In genomic region chr9:58067546-58067945, GRCm38 (mm10) we compare ENCODE assay signal across 20 mouse cellular contexts. TPM values are rescaled to one million over a fixed set of nuclear protein-coding genes. Genes with fewer than 3 reads are reported as not detected.
DNase-seq lines count a peak whose midpoint lies in the region; ATAC-seq lines count a peak whose summit lies in the region.
"Had no signal": no experiment of that assay in that cellular context is flagged by ENCODE, and none has a peak within 500 bp of the region (broad histone marks: within the 10 kb centered on the region; RNA-seq: fewer than 3 reads in every experiment).

No protein-coding gene starts in this region.

- H3K36me3 ChIP-seq in forebrain, embryonic 14.5 days (ENCODE audit: control insufficient read depth, insufficient read depth, low read length), result no peaks in the 10 kb centered on the region
- no peaks in the 10 kb centered on the region for H3K36me3 ChIP-seq in forebrain, embryonic 11.5 days (ENCODE audit: control insufficient read depth, insufficient read depth, low read length)
- H3K36me3 ChIP-seq in midbrain, embryonic 10.5 days, result no peaks in the 10 kb centered on the region
- no peaks in the 10 kb centered on the region for H3K36me3 ChIP-seq in midbrain, embryonic 16.5 days (ENCODE audit: control insufficient read depth, insufficient read depth, low read length)
- no peaks in the 10 kb centered on the region for H3K36me3 ChIP-seq in intestine, embryonic 16.5 days (ENCODE audit: control insufficient read depth, insufficient read depth, low read length)
- H3K36me3 ChIP-seq: embryonic facial prominence, embryonic 10.5 days; neural tube, embryonic 13.5 days had no signal

- intact Hi-C loops in left cerebral cortex, postnatal 36 days (cut with DNase I), result loop anchor here (2.0 to 5.0 kb wide), 2 partner anchors 45 to 135 kb away; no protein-coding TSS in a partner anchor

- H3K4me2 ChIP-seq in forebrain, embryonic 14.5 days (ENCODE audit: low read length), result no peak overlapping the region
- H3K4me2 ChIP-seq in forebrain, embryonic 11.5 days (ENCODE audit: low read depth, low read length, severe bottlenecking), result no peak overlapping the region
- no peak overlapping the region for H3K4me2 ChIP-seq in midbrain, embryonic 16.5 days (ENCODE audit: low read length)
- no peak overlapping the region for H3K4me2 ChIP-seq in intestine, embryonic 16.5 days (ENCODE audit: low read depth, low read length)
- H3K4me2 ChIP-seq: neural tube, embryonic 13.5 days had no signal

- no peak for DNase-seq in forebrain, embryonic 14.5 days (ENCODE audit: low spot score)
- no peak for DNase-seq in forebrain, embryonic 11.5 days (ENCODE audit: low spot score)
- DNase-seq in midbrain, embryonic 10.5 days (ENCODE audit: low spot score), result no peak
- peak; percentile 87 for DNase-seq in cerebellum, adult 9-10 months
- peak; percentile 53 to 54 for DNase-seq in left cerebral cortex, postnatal 36 days (ENCODE audit: low spot score in 2 of 2)
- no peak for DNase-seq in layer of hippocampus, postnatal 36 days
- DNase-seq: kidney, postnatal 25 days; lung, postnatal 14 days; midbrain, embryonic 14.5 days; retina, postnatal 1 day; thymus, adult 18-20 months had no signal

- peak overlapping the region; percentile 41; the same call in 1 of the 2 replicates for H3K27ac ChIP-seq in forebrain, embryonic 14.5 days (ENCODE audit: low read depth, low read length)
- no peak overlapping the region for H3K27ac ChIP-seq in forebrain, embryonic 11.5 days (ENCODE audit: low read depth, low read length)
- H3K27ac ChIP-seq in midbrain, embryonic 10.5 days (replicated peaks), result peak overlapping the region; percentile 77; the same call in 1 of the 2 replicates
- no peak overlapping the region for H3K27ac ChIP-seq in midbrain, embryonic 16.5 days (ENCODE audit: low read length)
- H3K27ac ChIP-seq in intestine, embryonic 16.5 days (ENCODE audit: low read length), result no peak overlapping the region
- H3K27ac ChIP-seq: embryonic facial prominence, embryonic 10.5 days; liver, embryonic 14.5 days had no signal

- ATAC-seq in forebrain, embryonic 14.5 days, result no peak
- ATAC-seq in forebrain, embryonic 11.5 days (replicated peaks; ENCODE audit: low FRiP score), result no peak
- no peak for ATAC-seq in midbrain, embryonic 16.5 days
- ATAC-seq in intestine, embryonic 16.5 days, result no peak
- ATAC-seq: intestine, postnatal 0 days had no signal

- WGBS in forebrain, embryonic 14.5 days, result 83% methylated on average over 3 of the region's 3 CpGs
- 85% methylated on average over 3 of the region's 3 CpGs for WGBS in forebrain, embryonic 11.5 days
- 83% methylated on average over 3 of the region's 3 CpGs for WGBS in midbrain, embryonic 10.5 days
- WGBS in midbrain, embryonic 16.5 days, result 84% methylated on average over 3 of the region's 3 CpGs
- WGBS in intestine, embryonic 16.5 days, result 88% methylated on average over 3 of the region's 3 CpGs

- H3K9ac ChIP-seq in forebrain, embryonic 14.5 days (ENCODE audit: low read length), result no peak overlapping the region
- no peak overlapping the region for H3K9ac ChIP-seq in forebrain, embryonic 11.5 days (ENCODE audit: low read length)
- no peak overlapping the region for H3K9ac ChIP-seq in midbrain, embryonic 16.5 days (ENCODE audit: low read depth, low read length)
- no peak overlapping the region for H3K9ac ChIP-seq in intestine, embryonic 16.5 days (ENCODE audit: low read depth, low read length)
- H3K9ac ChIP-seq: liver, embryonic 14.5 days; neural tube, embryonic 13.5 days had no signal

- peaks cover 58% of the 10 kb centered on the region for H3K4me1 ChIP-seq in forebrain, embryonic 14.5 days (ENCODE audit: control insufficient read depth, insufficient read depth, low read length)
- peaks cover 17% of the 10 kb centered on the region; the same call in 1 of the 2 replicates for H3K4me1 ChIP-seq in forebrain, embryonic 11.5 days (replicated peaks; ENCODE audit: control insufficient read depth, insufficient read depth, low read length)
- peaks cover 72% of the 10 kb centered on the region for H3K4me1 ChIP-seq in midbrain, embryonic 10.5 days
- H3K4me1 ChIP-seq in midbrain, embryonic 16.5 days (ENCODE audit: control insufficient read depth, insufficient read depth, low read length), result peaks cover 26% of the 10 kb centered on the region
- no peaks in the 10 kb centered on the region; the same call in 1 of the 2 replicates for H3K4me1 ChIP-seq in intestine, embryonic 16.5 days (ENCODE audit: control insufficient read depth, insufficient read depth, low read length)

- no peaks in the 10 kb centered on the region for H3K27me3 ChIP-seq in forebrain, embryonic 14.5 days (replicated peaks; ENCODE audit: control insufficient read depth, insufficient read depth, low read length)
- H3K27me3 ChIP-seq in forebrain, embryonic 11.5 days (ENCODE audit: control insufficient read depth, insufficient read depth, low read length), result no peaks in the 10 kb centered on the region
- peaks cover 5% of the 10 kb centered on the region for H3K27me3 ChIP-seq in midbrain, embryonic 10.5 days (ENCODE audit: low read depth, poor library complexity, severe bottlenecking)
- no peaks in the 10 kb centered on the region for H3K27me3 ChIP-seq in midbrain, embryonic 16.5 days (ENCODE audit: control insufficient read depth, insufficient read depth, low read depth, low read length)
- no peaks in the 10 kb centered on the region for H3K27me3 ChIP-seq in intestine, embryonic 16.5 days (replicated peaks; ENCODE audit: control insufficient read depth, insufficient read depth, low read length)

- no peak overlapping the region for H3K4me3 ChIP-seq in forebrain, embryonic 14.5 days (ENCODE audit: low read depth, low read length)
- no peak overlapping the region for H3K4me3 ChIP-seq in forebrain, embryonic 11.5 days (ENCODE audit: low read depth, low read length)
- no peak overlapping the region for H3K4me3 ChIP-seq in midbrain, embryonic 10.5 days
- H3K4me3 ChIP-seq in midbrain, embryonic 16.5 days (ENCODE audit: low read depth, low read length), result no peak overlapping the region
- H3K4me3 ChIP-seq in intestine, embryonic 16.5 days (ENCODE audit: low read length), result no peak overlapping the region
- H3K4me3 ChIP-seq: embryonic facial prominence, embryonic 10.5 days; neural tube, embryonic 13.5 days had no signal

- H3K9me3 ChIP-seq in forebrain, embryonic 14.5 days (replicated peaks; ENCODE audit: control insufficient read depth, low read length), result no peaks in the 10 kb centered on the region
- H3K9me3 ChIP-seq in forebrain, embryonic 11.5 days (ENCODE audit: control insufficient read depth, low read length), result no peaks in the 10 kb centered on the region
- H3K9me3 ChIP-seq in midbrain, embryonic 10.5 days (replicated peaks), result no peaks in the 10 kb centered on the region
- no peaks in the 10 kb centered on the region for H3K9me3 ChIP-seq in midbrain, embryonic 16.5 days (replicated peaks; ENCODE audit: control insufficient read depth, low read length, poor library complexity, severe bottlenecking)
- no peaks in the 10 kb centered on the region for H3K9me3 ChIP-seq in intestine, embryonic 16.5 days (ENCODE audit: control insufficient read depth, low read length)
- H3K9me3 ChIP-seq: embryonic facial prominence, embryonic 10.5 days; neural tube, embryonic 13.5 days had no signal

RNA-seq across cellular contexts. Expression of gene Stra6, which starts 4.0 kb away (rescaled TPM):
- 9.9 and 11.1 TPM in 2 replicates for polyA plus RNA-seq in forebrain, embryonic 14.5 days (2014; fragmentation: Nextera tagmentation; extraction: Ambion mirVana)
- 18.0 and 21.8 TPM in 2 replicates for polyA plus RNA-seq in forebrain, embryonic 11.5 days (2014; fragmentation: Nextera tagmentation; extraction: Ambion mirVana)
- 15.2 TPM in 2 replicates for polyA plus RNA-seq in midbrain, embryonic 10.5 days (2016; fragmentation: Nextera tagmentation; extraction: Ambion mirVana)
- 8.1 and 9.7 TPM in 2 replicates for polyA plus RNA-seq in midbrain, embryonic 16.5 days (2015; fragmentation: Nextera tagmentation; extraction: Ambion mirVana)
- 1 to 10 TPM; 5.6 to 7.3 TPM for total RNA-seq in left cerebral cortex, postnatal 36 days (2021)
- polyA plus RNA-seq in intestine, embryonic 16.5 days (2015; fragmentation: Nextera tagmentation; extraction: Ambion mirVana), result 2.6 and 3.3 TPM in 2 replicates
- total RNA-seq in layer of hippocampus, postnatal 36 days (2021), result 10 to 100 TPM; 11.4 to 13.3 TPM
- total RNA-seq: MEL had no signal

RNA-seq across cellular contexts. Expression of gene Ccdc33, which starts 51.1 kb away (rescaled TPM):
- polyA plus RNA-seq in forebrain, embryonic 14.5 days (2014; fragmentation: Nextera tagmentation; extraction: Ambion mirVana), result 0.48 and 1.1 TPM in 2 replicates
- 0.88 and 1.1 TPM in 2 replicates for polyA plus RNA-seq in forebrain, embryonic 11.5 days (2014; fragmentation: Nextera tagmentation; extraction: Ambion mirVana)
- 0.51 and 0.62 TPM in 2 replicates for polyA plus RNA-seq in midbrain, embryonic 10.5 days (2016; fragmentation: Nextera tagmentation; extraction: Ambion mirVana)
- polyA plus RNA-seq in midbrain, embryonic 16.5 days (2015; fragmentation: Nextera tagmentation; extraction: Ambion mirVana), result 0.31 and 0.90 TPM in 2 replicates
- 1 to 10 TPM in 1 of 2 experiments, under 1 TPM in 1; 0.49 to 1.1 TPM for total RNA-seq in left cerebral cortex, postnatal 36 days (2021)
- polyA plus RNA-seq in intestine, embryonic 16.5 days (2015; fragmentation: Nextera tagmentation; extraction: Ambion mirVana), result 0.39 and 0.82 TPM in 2 replicates
- under 1 TPM; 0.30 to 0.73 TPM for total RNA-seq in layer of hippocampus, postnatal 36 days (2021)
- total RNA-seq: heart, postnatal 25 days; MEL had no signal
- polyA plus RNA-seq: C2C12; liver, embryonic 14.5 days had no signal

Comparison
In these comparisons a context has a peak if more than half of its experiments do, and no peak if none do; other contexts are left out.
1. H3K27ac ChIP-seq: peak in forebrain, embryonic 14.5 days (single experiment) and midbrain, embryonic 10.5 days (single experiment); none in forebrain, embryonic 11.5 days (single experiment), midbrain, embryonic 16.5 days (single experiment) and intestine, embryonic 16.5 days (single experiment).
2. DNase-seq: peak in cerebellum, adult 9-10 months (single experiment) and left cerebral cortex, postnatal 36 days (2 of 2); none in forebrain, embryonic 14.5 days (single experiment), forebrain, embryonic 11.5 days (single experiment), midbrain, embryonic 10.5 days (single experiment) and layer of hippocampus, postnatal 36 days (0 of 2).